Mouse (Mus musculus): ENCODE measurements around the gene Kctd13.

The Kctd13 gene

GRCm38 (mm10) chr7:126928384-126929037 is at the start of gene Kctd13:
TSS of gene Kctd13 (plus strand) at chr7:126928879.
- WGBS, result 2% methylated on average over 56 of the region's 56 CpGs

- WGBS, result 40% methylated on average over 6 of the region's 6 CpGs
These were observed 47.6 kb upstream of the Kctd13 start for GRCm38 (mm10) chr7:126881040-126881439.

DNA sequence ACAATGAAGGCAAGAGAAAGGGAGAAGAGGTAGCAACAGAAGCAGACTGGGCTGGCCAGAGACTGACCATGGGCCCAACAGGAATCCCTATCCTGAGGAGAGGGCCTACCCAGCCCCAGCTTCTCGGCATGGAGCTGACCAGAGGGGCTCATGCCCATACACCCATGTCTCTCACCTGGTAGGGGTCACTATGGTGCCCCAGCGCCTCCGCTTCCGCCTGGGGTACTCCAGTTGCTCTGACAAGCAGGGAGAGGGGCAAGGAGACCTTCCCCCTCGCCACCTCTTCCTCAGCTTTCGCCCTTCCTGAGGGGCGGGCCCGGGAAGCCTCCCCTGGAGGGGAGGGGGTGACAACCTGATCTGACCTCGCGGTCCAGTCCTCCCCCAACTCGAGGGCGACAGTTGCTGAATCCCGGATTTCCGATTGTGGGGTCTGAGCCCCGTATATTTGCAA is 44.9 kb upstream of the Kctd13 start:
- WGBS, result under 1% methylated on average over 15 of the region's 15 CpGs

DNA sequence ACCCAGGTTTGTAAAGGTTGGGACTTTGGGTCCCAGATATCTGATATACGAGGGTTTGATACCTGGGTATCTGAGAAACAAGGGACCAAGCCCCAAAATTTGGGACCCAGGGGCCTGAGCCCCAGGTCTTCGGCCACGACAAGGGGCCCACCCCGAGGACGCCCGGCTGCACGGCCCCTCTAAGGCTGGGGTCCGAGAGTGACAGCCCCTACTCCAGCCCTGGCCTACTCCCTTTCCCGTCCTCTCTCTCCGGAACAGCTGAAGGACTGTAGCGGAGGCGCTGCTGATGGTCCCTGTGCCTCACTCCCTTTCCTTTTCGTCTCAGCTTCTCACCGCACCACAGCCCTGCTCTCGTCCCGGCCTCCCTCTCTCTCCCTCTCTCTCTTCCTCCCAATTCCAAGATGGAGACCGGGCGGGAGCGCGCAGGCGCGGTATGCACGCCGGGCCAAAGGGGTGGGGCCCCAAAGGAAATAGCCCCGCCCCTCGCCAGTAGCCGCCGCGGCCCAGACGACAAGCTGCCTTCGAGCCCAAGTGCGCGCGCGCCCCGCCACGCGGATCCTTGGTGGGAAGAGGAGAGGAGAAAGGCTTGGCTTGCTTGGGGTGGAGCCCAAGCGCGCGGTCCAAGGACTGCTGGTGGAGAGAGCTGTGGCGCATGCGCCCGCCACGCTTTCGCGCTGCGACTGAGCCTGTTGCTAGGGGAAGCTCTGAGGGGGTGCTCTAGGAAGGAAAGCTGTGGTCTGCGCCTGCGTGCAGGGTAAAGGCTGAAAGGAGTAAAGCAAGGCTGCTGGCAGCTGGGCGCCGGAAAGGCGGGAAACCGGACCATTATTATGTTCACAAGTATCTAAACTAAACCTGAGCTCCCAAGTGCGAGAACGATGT is 44.2 kb upstream of the Kctd13 start, which contains the start of gene Taok2:
TSS of gene Taok2 (minus strand) at position 418 of the 879 bp plus-strand sequence.
- under 1% methylated on average over 56 of the region's 56 CpGs for WGBS

DNA sequence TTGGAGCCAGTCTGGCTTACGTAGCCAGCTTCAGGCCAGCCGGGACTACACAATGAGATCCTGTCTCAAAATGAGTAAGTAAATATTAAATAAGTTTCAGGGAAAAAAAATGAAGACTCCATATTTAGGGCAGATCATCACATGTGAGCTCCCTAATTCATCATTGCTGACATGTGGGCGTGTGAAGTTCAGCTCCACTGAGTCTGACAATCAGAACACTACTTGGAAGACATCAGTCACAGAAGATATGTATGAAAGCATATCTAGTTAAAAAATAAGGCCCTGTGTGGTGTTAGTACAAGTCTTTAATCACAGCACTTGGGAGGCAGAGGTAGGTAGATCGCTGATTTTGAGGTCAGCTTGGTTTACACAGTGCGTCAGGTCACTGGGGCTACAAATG is 41.4 kb upstream of the Kctd13 start:
- 90% methylated on average over 5 of the region's 5 CpGs for WGBS

GRCm38 (mm10) chr7:126888852-126889251 is 39.8 kb upstream of the Kctd13 start:
- 69% methylated on average over 7 of the region's 7 CpGs for WGBS

- 90% methylated on average over 5 of the region's 5 CpGs for WGBS
These were observed 31.8 kb upstream of the Kctd13 start for GRCm38 (mm10) chr7:126896912-126897311.

DNA sequence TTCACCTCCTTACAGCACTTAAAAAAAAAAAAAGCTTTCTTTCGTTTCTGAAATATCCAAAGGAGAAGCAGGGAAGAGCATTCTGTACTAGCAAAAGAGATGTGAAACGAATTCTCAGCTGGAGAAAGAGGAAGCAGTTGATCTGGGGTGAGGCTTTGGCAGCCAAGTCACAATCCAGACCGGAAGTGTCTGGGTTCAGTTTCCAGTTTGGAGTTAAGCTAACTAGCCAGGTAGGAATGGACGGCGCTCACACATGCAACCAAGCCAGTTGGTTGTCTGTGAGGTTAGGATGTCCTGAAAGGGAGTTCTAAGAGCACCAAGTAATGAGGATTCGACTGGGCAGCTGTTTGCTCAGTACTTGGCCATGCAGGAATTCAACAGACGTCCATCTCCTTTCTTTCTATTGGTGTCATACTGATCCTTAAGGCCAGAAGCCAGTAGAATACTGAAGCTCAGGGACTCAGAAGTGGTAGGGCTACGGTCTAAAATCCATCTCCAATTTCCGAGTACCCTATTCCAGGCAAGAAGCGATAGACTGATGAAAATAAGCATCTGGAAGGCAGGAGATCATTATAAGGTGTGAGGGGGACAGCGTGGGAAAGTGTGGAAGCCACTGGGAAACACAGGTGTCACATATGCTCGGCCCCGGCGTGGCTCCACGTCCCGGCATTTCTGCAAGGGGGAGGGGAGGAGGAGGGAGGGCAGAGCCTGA is 31.1 kb upstream of the Kctd13 start:
- WGBS, result 7% methylated on average over 16 of the region's 16 CpGs

DNA sequence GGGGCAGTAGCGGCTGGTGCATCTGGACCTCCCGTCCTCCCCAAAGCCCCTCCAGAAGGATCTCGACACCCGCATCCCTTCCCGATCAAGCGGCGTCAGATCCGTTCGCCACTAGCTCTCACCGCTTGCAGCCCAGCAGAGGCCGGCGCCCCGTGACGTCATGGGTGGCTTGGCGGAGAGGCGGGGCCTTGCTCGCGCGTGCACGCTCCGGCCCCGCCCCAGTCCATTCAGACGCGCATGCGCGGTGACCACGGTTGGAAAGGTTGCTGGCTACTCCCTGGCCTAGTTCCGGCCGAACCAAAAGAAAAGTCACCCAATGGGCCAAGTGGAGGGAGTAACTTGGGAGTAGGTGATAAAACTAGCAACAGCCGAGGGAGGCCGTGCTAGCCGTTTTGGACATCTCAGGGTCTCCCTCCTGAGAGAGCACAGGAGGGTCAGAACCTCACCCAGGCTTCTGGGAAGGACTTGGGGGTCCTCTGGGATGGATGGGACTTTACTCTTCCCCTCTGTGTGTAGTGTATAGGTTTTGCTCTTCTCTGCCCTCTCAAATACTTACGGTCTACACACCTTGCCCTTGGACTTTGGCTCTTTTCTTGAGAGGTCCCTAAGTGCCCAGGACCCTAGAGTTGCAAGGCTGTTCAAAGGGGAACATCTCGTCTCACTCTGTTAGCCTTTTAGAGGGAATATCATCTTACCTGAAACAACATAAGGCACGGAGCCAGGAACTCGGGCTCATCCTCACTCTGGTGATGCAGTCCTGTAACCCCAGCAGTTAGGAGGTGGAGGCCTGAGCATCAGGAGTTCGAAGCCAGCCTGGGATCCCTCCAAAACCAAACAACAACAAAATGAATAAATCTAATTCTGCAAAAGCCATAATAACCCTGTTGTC is 30.3 kb upstream of the Kctd13 start:
- WGBS, result 12% methylated on average over 37 of the region's 37 CpGs

DNA sequence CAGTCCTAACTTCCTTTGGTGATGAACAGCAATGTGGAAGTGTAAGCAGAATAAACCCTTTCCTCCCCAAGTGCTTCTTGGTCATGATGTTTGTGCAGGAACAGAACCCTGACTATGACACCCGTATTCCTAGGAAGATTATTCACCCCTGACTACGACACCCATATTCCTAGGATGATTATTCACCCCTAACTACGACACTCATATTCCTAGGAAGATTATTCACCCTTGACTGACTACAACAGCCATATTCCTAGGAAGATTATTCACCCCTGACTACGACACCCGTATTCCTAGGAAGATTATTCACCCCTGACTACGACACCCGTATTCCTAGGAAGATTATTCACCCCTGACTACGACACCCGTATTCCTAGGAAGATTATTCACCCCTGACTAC is 28.9 kb upstream of the Kctd13 start:
- WGBS, result 98% methylated on average over 7 of the region's 9 CpGs

- 69% methylated on average over 3 of the region's 3 CpGs for WGBS
These were observed 23.1 kb upstream of the Kctd13 start for GRCm38 (mm10) chr7:126905590-126905989.

DNA sequence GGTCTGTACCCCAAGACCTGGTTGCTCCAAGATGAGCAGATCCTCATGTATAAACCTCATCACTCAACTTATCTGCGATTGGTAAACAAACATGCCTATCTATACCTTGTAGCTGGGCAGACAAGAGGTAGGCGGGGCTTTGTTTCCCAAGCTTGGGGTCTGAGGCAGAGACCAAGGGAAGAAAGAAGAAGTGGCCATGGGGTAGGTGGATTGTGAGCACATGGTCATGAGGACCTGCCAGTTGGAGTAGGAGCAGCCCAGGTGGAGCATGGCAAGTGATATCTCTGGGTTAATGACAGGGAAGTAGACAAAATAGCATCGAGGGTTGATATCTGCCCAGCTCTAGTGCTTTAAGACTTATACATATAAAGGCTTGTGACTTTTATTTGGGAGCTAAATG is 13.8 kb upstream of the Kctd13 start:
- 91% methylated on average over 3 of the region's 3 CpGs for WGBS

DNA sequence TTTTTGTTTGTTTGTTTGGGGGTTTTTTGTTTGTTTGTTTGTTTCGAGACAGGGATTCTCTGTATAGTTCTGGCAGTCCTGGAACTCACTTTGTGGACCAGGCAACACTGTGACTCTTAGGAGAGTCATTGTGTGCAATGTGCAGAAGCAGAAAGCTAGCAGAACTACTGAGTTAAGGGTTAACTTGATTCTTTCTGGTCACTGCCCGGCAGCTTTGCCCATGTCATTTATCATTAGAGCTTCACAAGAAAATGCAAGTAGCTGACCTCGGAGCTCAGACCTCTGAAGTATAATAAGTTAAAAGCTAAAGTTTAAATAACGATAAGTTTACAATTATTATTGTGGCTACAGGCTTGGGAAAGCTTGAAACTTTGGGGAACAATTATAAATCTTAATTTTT is 10.3 kb upstream of the Kctd13 start:
- 73% methylated on average over 4 of the region's 4 CpGs for WGBS

- WGBS, result 74% methylated on average over 4 of the region's 4 CpGs
These were observed 8.7 kb upstream of the Kctd13 start for GRCm38 (mm10) chr7:126919973-126920372.

GRCm38 (mm10) chr7:126921563-126921962 is 7.1 kb upstream of the Kctd13 start:
- WGBS, result 88% methylated on average over 2 of the region's 2 CpGs

DNA sequence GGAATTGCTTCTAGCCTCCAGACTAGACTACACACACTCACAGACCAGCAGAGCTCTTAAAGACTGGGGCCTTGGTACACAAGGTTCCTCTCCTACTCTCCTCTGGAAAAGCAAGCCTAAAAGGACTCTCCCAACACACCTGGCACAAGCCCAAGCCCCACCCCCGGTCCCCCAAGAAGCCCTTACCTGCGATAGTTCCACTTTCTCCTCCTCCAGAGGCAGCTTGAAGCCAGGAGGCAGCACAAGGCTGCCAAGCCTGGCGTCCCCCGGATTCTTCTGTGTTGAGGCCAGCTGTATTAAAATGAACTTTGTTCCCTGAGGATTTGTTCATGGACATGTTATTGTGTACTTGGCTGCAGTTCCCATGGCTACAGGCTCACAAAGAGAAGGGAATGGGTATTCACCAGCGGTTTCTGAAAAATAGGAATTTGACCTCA is 6.0 kb upstream of the Kctd13 start, which contains the start of gene Tmem219:
TSS of gene Tmem219 (minus strand) at position 294 of the 437 bp plus-strand sequence.
- WGBS, result 32% methylated on average over 5 of the region's 5 CpGs

- WGBS, result 68% methylated on average over 5 of the region's 5 CpGs
These were observed 4.7 kb upstream of the Kctd13 start for GRCm38 (mm10) chr7:126923999-126924398.

GRCm38 (mm10) chr7:126926299-126926698 is 2.4 kb upstream of the Kctd13 start:
- 61% methylated on average over 3 of the region's 3 CpGs for WGBS

DNA sequence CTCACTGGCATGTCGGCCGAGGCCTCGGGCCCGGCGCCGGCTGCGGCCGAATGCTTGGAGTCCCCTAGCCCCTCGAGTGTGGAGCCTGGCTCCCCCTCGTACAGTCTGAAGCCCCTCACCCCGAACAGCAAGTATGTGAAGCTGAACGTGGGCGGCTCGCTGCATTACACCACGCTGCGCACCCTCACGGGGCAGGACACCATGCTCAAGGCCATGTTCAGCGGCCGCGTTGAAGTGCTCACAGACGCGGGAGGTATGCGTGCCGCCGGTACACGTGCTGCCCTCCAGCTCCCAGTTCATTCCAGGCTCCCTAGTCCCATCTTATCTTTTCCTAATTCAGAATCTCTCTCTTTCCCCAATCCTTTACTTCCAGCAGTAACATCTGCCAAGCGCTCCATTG is 367 bp downstream of the Kctd13 start:
- 1% methylated on average over 27 of the region's 27 CpGs for WGBS

- 85% methylated on average over 2 of the region's 2 CpGs for WGBS
These were observed 4.0 kb downstream of the Kctd13 start for GRCm38 (mm10) chr7:126932652-126933051.

DNA sequence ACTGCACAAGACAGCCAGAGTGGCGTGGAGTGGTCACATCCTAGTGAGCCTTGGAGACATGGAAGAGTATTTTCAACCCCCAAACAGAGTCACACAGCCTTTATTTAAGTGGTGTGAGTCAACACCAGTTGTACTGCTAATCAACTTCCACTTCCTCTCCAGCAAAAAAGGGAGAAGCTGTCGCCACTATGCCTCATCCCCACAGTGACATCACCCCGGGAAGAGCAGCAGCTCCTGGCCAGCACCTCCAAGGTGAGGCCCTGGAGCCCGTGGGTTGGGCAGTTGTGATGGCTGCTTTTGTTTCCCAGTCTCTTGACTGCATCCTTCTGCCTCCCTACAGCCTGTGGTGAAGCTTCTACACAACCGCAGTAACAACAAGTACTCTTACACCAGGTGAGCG is 12.5 kb downstream of the Kctd13 start:
- 38% methylated on average over 6 of the region's 6 CpGs for WGBS

Data from cerebral cortex, adult 2 months (tissue).